Mouse (Mus musculus): ENCODE results near the gene Cldn6. TPM values are rescaled to one million over a fixed set of nuclear protein-coding genes. Genes with fewer than 3 reads are reported as not detected.

The Cldn6 gene
- not detected for total RNA-seq (2021)
- long read RNA-seq, experiment 1 = 0 reads
- long read RNA-seq, experiment 2 = 0 reads

GRCm38 (mm10) chr17:23679127-23679835 lies at the start of gene Cldn6:
Gene Cldn6 (plus strand): TSS chr17:23679249.
- H3K27ac ChIP-seq = no peak within 1 kb of the TSS
- DNase-seq (ENCODE audit: extremely low spot score in 1 of 2, low spot score in 2 of 2) = peak in 1 of 2 experiments; percentile 8
- no peak for TF ChIP-seq CTCF (IDR thresholded peaks at IDR 0.05)
- intact Hi-C loops (cut with DNase I) = loop anchor here (1.0 kb wide), 1 partner anchor 19 kb away; no protein-coding TSS in a partner anchor
- no peak within 1 kb of the TSS for H3K4me3 ChIP-seq

GRCm38 (mm10) chr17:23630195-23631020 lies 48.6 kb upstream of the Cldn6 start:
- TF ChIP-seq CTCF (IDR thresholded peaks at IDR 0.05) = peak; percentile 91
- Histone ChIP-seq H3K4me3 (0 out of 2 replicates have a peak overlapping the region, but pooled peaks have one; percentile 19), H3K27ac (no peak overlapping the region)
- DNase-seq (ENCODE audit: extremely low spot score in 1 of 2, low spot score in 2 of 2) = peak; percentile 84 to 89
- intact Hi-C loops (cut with DNase I) = loop anchor here (2.0 kb wide), 1 partner anchor 58 kb away; no protein-coding TSS in a partner anchor

GRCm38 (mm10) chr17:23631241-23631640 lies 47.8 kb upstream of the Cldn6 start:
- intact Hi-C loops (cut with DNase I) = loop anchor here (2.0 kb wide), 1 partner anchor 58 kb away; no protein-coding TSS in a partner anchor
- no peak overlapping the region for H3K4me3 ChIP-seq
- DNase-seq (ENCODE audit: extremely low spot score in 1 of 2, low spot score in 2 of 2) = no peak
- H3K27ac ChIP-seq = no peak overlapping the region
- TF ChIP-seq CTCF (IDR thresholded peaks at IDR 0.05) = no peak

GRCm38 (mm10) chr17:23644613-23645495 lies 34.2 kb upstream of the Cldn6 start, which contains the start of gene Mmp25:
Gene Mmp25 (minus strand): TSS chr17:23645277.
- Histone ChIP-seq H3K27ac (no peak within 1 kb of the TSS), H3K4me3 (peak within 1 kb of the TSS; percentile 34)
- DNase-seq (ENCODE audit: extremely low spot score in 1 of 2, low spot score in 2 of 2) = no peak
- no peak for TF ChIP-seq CTCF (IDR thresholded peaks at IDR 0.05)
- intact Hi-C loops (cut with DNase I) = no loop called here

GRCm38 (mm10) chr17:23645894-23646293 lies 33.2 kb upstream of the Cldn6 start:
- Histone ChIP-seq H3K27ac (no peak overlapping the region), H3K4me3 (no peak overlapping the region)
- no peak for TF ChIP-seq CTCF (IDR thresholded peaks at IDR 0.05)
- DNase-seq (ENCODE audit: extremely low spot score in 1 of 2, low spot score in 2 of 2) = no peak
- intact Hi-C loops (cut with DNase I) = no loop called here

- intact Hi-C loops (cut with DNase I) = no loop called here
- no peak for TF ChIP-seq CTCF (IDR thresholded peaks at IDR 0.05)
- H3K4me3 ChIP-seq = no peak overlapping the region
Measured at GRCm38 (mm10) chr17:23651363-23651762, 27.7 kb upstream of the Cldn6 start.

GRCm38 (mm10) chr17:23653324-23653723 lies 25.7 kb upstream of the Cldn6 start:
- H3K27ac ChIP-seq = no peak overlapping the region
- no peak for TF ChIP-seq CTCF (IDR thresholded peaks at IDR 0.05)
- intact Hi-C loops (cut with DNase I) = no loop called here

More at GRCm38 (mm10) chr17:23651363-23651762, 27.7 kb upstream of the Cldn6 start:
- H3K27ac ChIP-seq = no peak overlapping the region
- DNase-seq (ENCODE audit: extremely low spot score in 1 of 2, low spot score in 2 of 2) = no peak

GRCm38 (mm10) chr17:23654001-23654400 lies 25.0 kb upstream of the Cldn6 start:
- Histone ChIP-seq H3K4me3 (no peak overlapping the region), H3K27ac (no peak overlapping the region)
- no peak for TF ChIP-seq CTCF (IDR thresholded peaks at IDR 0.05)
- no peak for DNase-seq (ENCODE audit: extremely low spot score in 1 of 2, low spot score in 2 of 2)
- intact Hi-C loops (cut with DNase I) = no loop called here

More at GRCm38 (mm10) chr17:23653324-23653723, 25.7 kb upstream of the Cldn6 start:
- no peak overlapping the region for H3K4me3 ChIP-seq
- DNase-seq (ENCODE audit: extremely low spot score in 1 of 2, low spot score in 2 of 2) = no peak

- Histone ChIP-seq H3K27ac (no peak overlapping the region), H3K4me3 (no peak overlapping the region)
- no peak for TF ChIP-seq CTCF (IDR thresholded peaks at IDR 0.05)
- intact Hi-C loops (cut with DNase I) = no loop called here
- DNase-seq (ENCODE audit: extremely low spot score in 1 of 2, low spot score in 2 of 2) = no peak
Measured at GRCm38 (mm10) chr17:23654410-23654809, 24.6 kb upstream of the Cldn6 start.

GRCm38 (mm10) chr17:23658450-23658849 lies 20.6 kb upstream of the Cldn6 start:
- intact Hi-C loops (cut with DNase I) = no loop called here
- DNase-seq (ENCODE audit: extremely low spot score in 1 of 2, low spot score in 2 of 2) = no peak
- Histone ChIP-seq H3K4me3 (no peak overlapping the region), H3K27ac (no peak overlapping the region)
- TF ChIP-seq CTCF (IDR thresholded peaks at IDR 0.05) = no peak
